Mouse (Mus musculus) testis, adult 2 months (tissue): ENCODE measurements at regions not wholly inside any gene's neighbourhood (a gene's known extent, or its start where the extent isn't known, plus 50 kb on each side); places are given as distances from the start of the nearest gene placed in this dataset.

ENCODE experiments used
- H3K27ac ChIP-seq: fragments of 200-500 bp; 2 replicates; pipeline ENCODE4 v1.5.1; 2012; ENCODE audit warnings: low read depth, low read length; ENCODE audit not compliant: control insufficient read depth, insufficient read depth
- H3K27me3 ChIP-seq: fragments of 200-500 bp; 2 replicates; pipeline ENCODE4 v1.6.1; 2012; ENCODE audit warnings: mild to moderate bottlenecking, low read length, moderate library complexity; ENCODE audit not compliant: control insufficient read depth, insufficient read depth
- H3K36me3 ChIP-seq: fragments of 200-500 bp; 2 replicates; pipeline ENCODE4 v1.6.1; 2012; ENCODE audit warnings: mild to moderate bottlenecking, low read length; ENCODE audit not compliant: control insufficient read depth, insufficient read depth
- H3K4me1 ChIP-seq: fragments of 200-500 bp; 2 replicates; pipeline ENCODE4 v1.6.1; 2012; ENCODE audit warnings: low read length; ENCODE audit not compliant: control insufficient read depth, insufficient read depth
- H3K4me3 ChIP-seq: fragments of 200-500 bp; 2 replicates; pipeline ENCODE4 v1.5.1; 2012; ENCODE audit warnings: low read depth, mild to moderate bottlenecking, low read length, moderate library complexity, mixed read lengths; ENCODE audit not compliant: control insufficient read depth
- CTCF ChIP-seq: fragments of 200-500 bp; IDR thresholded peaks from 2 replicates; pipeline ENCODE4 v1.5.1; 2012; ENCODE audit warnings: low read depth, mild to moderate bottlenecking, inconsistent platforms, low read length, moderate library complexity; ENCODE audit not compliant: control insufficient read depth, insufficient read depth, insufficient replicate concordance
- POLR2A ChIP-seq: fragments of 200-500 bp; IDR thresholded peaks from 2 replicates; pipeline ENCODE4 v1.6.1; 2012; ENCODE audit warnings: low read depth, mild to moderate bottlenecking, inconsistent platforms, low read length, moderate library complexity; ENCODE audit not compliant: control insufficient read depth

GRCm38 (mm10) chr9:101559366-101559765 is 302.3 kb upstream of the 9630041A04Rik start:
- H3K36me3 ChIP-seq = no peaks in the 10 kb centered on the region
- no peak overlapping the region for H3K4me3 ChIP-seq
- H3K27ac ChIP-seq = no peak overlapping the region
- H3K27me3 ChIP-seq = no peaks in the 10 kb centered on the region
- no peak for TF ChIP-seq POLR2A
- no peak for TF ChIP-seq CTCF
- no peaks in the 10 kb centered on the region for H3K4me1 ChIP-seq

DNA sequence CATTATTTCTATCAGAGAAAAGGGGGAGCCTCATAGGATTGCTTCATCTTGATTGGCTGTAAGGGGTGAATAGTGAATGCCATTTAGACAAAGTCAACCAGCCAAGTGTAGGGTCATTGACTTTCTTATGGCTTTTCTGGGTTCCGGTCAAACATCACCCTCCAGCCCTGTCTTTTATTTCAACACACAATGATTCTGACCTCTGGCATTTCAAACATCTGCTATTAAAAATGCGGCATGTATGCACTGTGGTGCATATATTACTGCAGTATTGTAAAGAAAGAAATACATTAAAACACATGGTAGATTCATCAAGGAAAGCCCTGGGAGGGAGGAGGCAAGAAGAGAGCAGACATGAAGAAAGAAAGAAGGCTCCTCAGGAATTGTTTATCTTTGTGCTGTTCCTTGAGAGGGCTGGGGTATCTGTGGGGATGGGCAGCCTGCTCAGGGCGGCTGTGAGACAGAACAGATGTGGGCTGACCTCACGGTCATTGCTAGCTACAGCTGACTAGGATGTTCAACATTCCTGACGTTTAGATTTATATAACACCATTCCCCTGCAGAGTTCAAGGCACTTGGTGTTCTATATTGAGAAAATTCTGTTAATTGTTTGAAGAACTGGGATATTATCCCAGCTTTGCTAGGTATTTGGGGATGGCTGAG is 303.5 kb upstream of the Ppp2r3a start:
- Histone ChIP-seq H3K4me3 (no peak overlapping the region), H3K4me1 (no peaks in the 10 kb centered on the region), H3K36me3 (no peaks in the 10 kb centered on the region), H3K27ac (no peak overlapping the region), H3K27me3 (no peaks in the 10 kb centered on the region)
- TF ChIP-seq CTCF (no peak), POLR2A (no peak)

- H3K27me3 ChIP-seq = no peaks in the 10 kb centered on the region
- no peak overlapping the region for H3K27ac ChIP-seq
- H3K36me3 ChIP-seq = no peaks in the 10 kb centered on the region
- H3K4me1 ChIP-seq = no peaks in the 10 kb centered on the region
- no peak overlapping the region for H3K4me3 ChIP-seq
- TF ChIP-seq POLR2A (no peak), CTCF (no peak)
These were observed 301.2 kb upstream of the Ppp2r3a start for GRCm38 (mm10) chr9:101552789-101553188.

DNA sequence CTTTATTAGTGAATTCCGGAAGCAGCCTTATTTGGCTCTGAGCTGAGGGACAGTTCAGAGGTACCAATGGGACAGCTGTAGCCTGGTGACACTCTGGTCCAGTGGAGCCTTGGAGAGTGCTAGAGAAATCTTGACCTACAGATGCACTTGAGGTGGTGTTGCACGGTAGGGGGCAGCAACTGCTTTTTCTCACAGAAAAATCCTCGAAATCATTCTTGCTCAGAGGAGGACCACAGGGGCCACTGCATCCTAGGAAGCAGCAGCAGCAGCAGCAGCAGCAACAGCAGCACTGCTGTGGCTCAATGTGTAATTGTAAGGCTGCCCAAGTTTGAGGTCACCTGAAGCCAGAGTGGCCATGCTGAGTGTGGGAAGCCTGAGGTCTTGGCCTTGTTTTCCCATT is 299.7 kb upstream of the Ppp2r3a start:
- TF ChIP-seq CTCF (no peak), POLR2A (no peak)
- H3K36me3 ChIP-seq = no peaks in the 10 kb centered on the region
- no peak overlapping the region for H3K27ac ChIP-seq
- H3K4me3 ChIP-seq = no peak overlapping the region
- H3K4me1 ChIP-seq = no peaks in the 10 kb centered on the region
- H3K27me3 ChIP-seq = no peaks in the 10 kb centered on the region

DNA sequence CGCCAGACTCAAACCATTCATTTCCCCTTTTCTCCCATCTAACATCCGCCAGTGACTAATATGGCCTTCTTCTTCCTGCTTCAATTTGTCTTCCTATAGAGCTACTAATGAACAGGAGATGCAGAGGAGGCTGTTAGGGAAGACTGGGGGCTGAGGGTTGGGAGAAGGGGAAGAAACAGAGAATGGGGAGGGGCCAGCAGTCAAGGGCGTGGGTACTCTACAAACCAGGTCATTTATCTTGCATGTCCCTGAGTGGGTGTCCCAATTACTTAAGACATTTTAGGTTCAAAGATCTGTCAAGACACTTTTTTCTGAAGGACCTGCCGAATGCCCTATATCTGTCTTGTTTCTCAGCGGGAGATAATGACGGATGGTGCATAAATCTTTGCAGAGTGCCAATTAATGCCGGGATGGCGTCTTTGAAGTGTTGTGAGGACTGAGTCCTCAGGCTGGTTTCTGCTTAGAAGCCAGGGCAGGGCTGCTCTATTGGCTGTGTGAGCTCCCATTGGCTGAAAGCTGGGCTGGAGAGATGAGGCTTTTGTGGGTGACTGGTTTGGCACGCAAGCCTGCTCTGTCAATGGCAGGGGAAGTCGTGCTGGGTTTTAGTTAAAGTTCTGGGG is 294.7 kb upstream of the Ppp2r3a start:
- H3K4me3 ChIP-seq = no peak overlapping the region
- TF ChIP-seq CTCF (no peak), POLR2A (no peak)
- H3K27me3 ChIP-seq = no peaks in the 10 kb centered on the region
- H3K27ac ChIP-seq = no peak overlapping the region
- no peaks in the 10 kb centered on the region for H3K4me1 ChIP-seq
- H3K36me3 ChIP-seq = no peaks in the 10 kb centered on the region

DNA sequence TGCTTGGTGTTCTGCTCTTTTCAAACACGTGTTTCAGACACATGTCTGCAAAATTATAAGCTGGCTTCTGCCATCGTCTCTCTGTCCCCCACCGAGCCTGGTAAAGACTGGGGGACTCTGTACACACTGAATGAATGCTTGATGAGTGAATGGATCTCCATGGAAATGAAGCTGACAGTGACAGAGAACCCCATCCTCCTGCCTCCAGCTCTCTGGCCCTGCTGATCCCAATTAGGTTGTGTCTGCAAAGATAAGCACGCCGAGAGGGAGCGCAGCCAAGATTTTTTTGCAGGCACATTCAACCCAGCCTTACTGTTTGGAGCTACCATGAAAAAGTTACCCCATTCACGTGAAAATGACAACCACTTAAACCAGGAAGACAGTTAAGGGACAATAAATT is 266.5 kb upstream of the Ppp2r3a start:
- H3K36me3 ChIP-seq = no peaks in the 10 kb centered on the region
- H3K4me3 ChIP-seq = no peak overlapping the region
- no peaks in the 10 kb centered on the region for H3K4me1 ChIP-seq
- no peaks in the 10 kb centered on the region for H3K27me3 ChIP-seq
- H3K27ac ChIP-seq = no peak overlapping the region
- TF ChIP-seq POLR2A = no peak
- no peak for TF ChIP-seq CTCF

- no peak for TF ChIP-seq POLR2A
- no peak for TF ChIP-seq CTCF
These were observed 259.2 kb upstream of the Ppp2r3a start for GRCm38 (mm10) chr9:101510807-101511206.

DNA sequence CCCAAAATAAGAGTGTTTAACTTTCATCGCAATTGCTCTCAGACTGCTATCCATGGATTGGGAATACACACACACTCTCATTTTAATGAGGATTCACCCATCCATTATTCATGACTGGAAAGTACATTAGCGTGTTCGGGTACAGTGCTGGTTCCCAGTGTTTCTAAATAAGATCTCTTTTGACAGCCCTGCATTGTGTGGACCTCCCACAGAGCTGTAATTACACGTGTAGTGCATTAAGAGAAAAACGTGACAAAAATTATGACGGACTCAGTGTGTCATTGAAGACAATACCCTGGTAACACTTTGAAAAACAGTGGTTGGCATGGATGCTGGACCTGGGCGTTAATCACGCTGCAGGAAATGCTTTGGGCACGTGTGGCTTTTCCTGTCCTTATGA is 257.6 kb upstream of the Ppp2r3a start:
- Histone ChIP-seq H3K27ac (no peak overlapping the region), H3K36me3 (no peaks in the 10 kb centered on the region), H3K27me3 (no peaks in the 10 kb centered on the region), H3K4me3 (no peak overlapping the region), H3K4me1 (no peaks in the 10 kb centered on the region)
- TF ChIP-seq CTCF = no peak
- TF ChIP-seq POLR2A = no peak

More at GRCm38 (mm10) chr9:101510807-101511206, 259.2 kb upstream of the Ppp2r3a start:
- H3K27ac ChIP-seq = no peak overlapping the region
- no peaks in the 10 kb centered on the region for H3K27me3 ChIP-seq
- H3K36me3 ChIP-seq = no peaks in the 10 kb centered on the region
- no peak overlapping the region for H3K4me3 ChIP-seq
- no peaks in the 10 kb centered on the region for H3K4me1 ChIP-seq
